Mouse (Mus musculus): ENCODE measurements around the gene Mpv17l2.

Gene Mpv17l2

DNA sequence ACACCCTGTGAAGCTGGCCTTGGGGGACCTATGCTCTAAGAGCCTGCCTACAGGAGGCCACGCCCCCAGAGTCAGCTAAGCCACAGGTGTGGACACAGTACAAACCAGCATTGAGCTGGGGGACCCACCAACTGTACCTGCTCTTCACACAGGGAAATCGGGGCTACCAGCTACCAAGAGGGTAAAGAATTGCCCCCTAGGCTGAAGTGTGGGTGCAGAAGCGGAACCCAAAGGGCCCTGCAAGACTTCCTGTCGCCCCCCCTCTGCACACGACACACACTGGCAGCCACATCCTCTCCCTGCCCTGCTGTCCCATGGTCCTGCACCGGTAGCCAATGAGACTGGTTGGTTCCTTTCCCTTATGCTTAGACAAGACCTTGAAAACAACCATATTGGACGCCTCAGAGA, 30.6 kb upstream of the Mpv17l2 start:
- DNase-seq (ENCODE audit: low spot score in 2 of 2) = no peak

DNA sequence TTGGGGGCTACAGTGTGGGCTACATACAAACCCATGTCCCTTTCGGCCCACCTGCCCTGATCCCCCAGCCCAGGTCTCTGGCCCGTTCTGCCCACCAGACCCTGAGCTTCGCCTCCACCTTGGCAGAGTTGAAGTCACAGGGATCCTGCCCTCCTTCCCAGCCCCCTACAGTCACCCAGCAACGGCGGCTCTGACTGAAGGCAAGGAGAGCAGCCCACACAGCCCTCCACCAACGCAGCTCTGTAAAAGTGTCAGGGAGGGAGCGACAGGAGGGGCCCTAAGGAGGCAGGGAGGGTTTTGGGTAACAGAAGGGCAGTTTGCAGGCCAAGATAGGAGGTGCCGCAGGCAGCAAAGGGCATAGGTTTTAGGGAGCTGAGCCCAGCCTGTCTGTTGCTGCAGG, 30.1 kb upstream of the Mpv17l2 start:
- peak in 1 of 2 experiments; percentile 49 for DNase-seq (ENCODE audit: low spot score in 2 of 2)

DNA sequence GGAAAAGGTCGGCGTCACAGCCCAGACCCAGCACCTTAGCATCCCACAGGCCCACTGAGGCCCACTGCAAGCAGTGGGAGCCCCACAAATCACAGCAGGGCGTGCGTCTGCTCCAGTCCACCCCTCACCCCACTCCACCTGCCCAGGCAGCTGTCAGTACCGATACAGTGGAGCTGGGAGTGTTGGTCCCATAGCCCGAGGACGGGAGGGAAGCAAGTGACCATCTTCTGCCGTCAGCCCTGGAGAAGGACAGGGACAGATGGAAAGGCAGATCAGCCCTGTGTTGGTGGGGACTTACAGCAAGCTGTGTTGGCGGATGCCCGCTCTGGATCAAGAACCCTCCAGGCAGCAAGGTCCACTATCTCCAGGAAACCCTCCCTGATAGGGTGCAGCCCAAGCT, 28.3 kb upstream of the Mpv17l2 start:
- no peak for DNase-seq (ENCODE audit: low spot score in 2 of 2)

DNA sequence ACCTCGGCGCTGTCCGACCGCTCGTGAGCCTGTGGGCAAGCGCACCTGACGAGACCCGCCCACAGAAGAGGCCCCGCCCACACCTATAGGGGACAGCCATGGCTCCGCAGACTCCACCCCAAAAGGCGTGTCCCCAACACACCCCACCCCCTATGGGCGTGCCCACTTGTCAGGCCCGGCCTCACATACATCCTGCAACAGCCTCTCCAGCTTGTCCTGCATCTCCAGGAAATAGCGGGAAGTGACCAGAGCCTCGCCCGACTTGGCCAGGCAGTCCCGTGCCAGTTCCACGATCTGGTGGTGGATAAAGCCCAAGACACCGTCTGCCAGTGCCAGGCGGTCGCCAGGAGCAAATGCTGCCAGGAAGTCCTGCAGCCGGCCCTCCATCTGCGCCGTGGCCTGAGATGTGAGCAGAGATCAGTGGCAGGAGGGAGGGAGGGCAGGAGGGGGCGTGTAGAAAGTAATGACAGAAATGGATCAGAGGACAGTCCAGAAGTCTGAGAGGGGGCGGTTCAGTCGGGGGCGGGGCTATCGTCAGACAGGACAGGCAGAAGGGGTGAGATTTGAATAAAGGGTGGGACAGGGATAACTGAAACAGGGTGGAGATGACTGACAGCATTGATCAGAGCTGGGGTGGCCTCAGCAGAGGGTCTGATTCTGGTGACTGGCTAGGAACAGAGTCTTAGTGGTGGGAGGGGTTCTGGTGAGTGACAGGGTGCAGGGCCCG, 27.4 kb upstream of the Mpv17l2 start:
- DNase-seq (ENCODE audit: low spot score in 2 of 2) = peak in 1 of 2 experiments; percentile 48

DNA sequence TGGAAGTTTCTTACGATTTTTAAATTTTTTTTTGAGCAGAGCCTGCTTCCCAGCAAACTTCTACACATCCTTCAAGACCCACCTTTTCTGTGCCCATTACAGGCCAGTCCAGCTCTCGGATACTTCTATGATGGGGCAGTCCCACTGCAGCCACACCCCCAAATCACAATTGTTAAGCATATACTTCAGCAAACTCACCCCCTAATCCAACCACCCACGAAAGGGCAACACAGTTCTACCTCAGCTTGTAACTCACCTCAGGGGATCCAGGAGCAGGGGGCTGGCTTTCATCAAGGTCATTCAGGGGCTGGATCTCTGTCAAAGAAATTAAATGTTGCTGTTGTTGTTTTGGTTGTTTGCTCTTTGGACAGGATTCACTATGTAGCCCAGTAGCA, 26.3 kb upstream of the Mpv17l2 start:
- DNase-seq (ENCODE audit: low spot score in 2 of 2) = no peak

DNA sequence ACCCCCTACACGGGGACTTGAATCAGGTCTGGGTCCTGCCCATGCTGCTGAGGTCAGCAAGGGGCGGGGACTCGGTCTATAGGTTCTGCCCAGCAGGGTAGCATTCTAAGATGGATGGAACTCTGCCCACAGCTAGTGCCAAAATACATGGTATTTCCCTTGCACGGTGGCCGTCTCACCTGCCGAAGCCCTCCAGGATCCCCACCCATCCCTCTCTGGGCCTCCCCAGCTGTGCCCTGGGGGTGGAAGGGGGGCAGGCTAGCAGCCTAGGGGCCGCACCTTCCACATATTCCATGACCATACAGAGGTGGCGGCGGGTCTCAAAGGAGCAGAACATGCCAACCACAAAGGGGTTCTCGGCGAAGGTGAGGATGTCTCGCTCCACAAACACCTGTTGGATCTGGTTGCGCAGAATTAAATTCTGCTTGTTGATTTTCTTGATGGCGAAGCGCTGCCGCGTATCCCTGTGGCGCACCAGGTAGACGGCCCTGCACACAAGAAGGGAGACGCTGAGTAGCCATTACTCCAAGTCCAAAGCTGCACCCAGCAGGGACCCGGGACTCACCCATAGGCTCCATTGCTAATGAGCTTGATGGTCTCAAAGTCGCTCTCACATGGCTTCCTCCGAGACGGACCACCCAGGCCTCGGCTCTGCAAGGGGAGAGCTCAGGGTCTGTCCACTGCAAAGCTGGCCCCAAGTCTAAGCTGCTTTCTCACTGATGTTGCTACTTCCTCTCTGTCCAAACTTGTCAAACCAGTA, 25.7 kb upstream of the Mpv17l2 start:
- no peak for DNase-seq (ENCODE audit: low spot score in 2 of 2)

DNA sequence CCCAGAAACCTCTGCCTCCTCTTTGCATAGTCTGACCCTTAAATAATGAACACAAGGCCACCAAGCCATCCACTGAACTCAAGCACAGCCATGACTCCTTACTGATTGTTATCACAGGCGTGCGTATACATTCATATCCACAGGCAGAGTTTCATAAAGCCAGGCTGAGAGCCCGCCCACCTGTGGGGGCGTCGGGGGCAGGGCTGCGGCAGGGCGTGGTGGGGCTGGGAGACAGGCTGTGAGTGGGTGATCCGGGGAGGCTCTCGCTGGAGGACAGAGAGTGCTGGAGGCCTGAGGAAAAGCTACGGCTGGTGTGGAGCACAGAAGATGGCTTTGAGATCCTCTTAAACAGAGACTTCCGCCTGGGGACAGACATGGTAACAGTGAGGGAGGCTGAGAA, 19.3 kb upstream of the Mpv17l2 start:
- no peak for DNase-seq (ENCODE audit: low spot score in 2 of 2)

DNA sequence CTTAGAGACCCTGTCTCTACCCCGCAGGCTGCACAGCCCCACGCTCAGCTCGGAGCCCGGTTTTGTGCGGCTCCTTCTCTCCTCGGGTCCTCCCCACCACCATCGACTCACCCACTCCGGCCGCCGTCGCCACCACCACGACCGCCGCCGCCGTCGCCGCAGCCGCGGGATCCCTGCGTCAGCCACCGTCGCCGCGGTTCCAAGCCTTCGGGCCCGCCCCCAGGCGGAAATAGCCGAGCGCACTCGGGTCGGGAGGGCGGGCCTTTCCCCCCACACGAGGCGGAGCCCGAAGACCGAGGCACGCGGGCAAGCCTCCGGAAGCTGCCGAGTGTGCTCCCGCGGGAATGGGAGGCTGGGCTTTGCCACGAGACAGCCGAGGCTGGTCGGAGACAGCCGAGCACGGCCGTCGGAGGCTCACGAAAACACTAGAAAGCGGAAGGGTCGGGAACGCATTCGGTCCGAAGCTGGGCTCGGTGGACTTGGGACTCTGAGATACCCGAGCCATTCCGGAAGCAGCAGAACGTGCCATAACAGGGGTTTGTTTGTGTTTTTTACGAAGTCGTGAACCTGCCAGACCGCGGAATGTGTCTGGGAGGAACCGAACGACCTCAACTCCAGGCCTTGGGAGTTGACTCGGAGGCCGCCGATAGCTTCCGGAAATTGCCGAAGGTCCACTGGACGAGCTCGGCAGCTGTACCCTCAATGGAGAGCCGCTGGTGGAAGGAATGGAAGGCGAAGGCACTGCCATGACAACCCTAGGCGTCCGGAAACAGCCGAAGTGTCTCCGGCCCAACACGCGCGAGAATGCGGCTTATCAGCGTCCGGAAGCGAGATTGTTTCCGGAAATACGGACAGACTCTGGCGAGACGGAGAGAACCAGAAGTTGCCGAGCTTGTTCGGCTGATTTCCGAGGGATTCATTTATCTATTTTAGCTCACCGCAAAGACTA, 16.0 kb upstream of the Mpv17l2 start, which contains the start of gene Pik3r2:
Pik3r2 (minus strand) TSS at position 218 of the 949 bp plus-strand sequence.
- DNase-seq (ENCODE audit: low spot score in 2 of 2) = peak; percentile 97 to 99

DNA sequence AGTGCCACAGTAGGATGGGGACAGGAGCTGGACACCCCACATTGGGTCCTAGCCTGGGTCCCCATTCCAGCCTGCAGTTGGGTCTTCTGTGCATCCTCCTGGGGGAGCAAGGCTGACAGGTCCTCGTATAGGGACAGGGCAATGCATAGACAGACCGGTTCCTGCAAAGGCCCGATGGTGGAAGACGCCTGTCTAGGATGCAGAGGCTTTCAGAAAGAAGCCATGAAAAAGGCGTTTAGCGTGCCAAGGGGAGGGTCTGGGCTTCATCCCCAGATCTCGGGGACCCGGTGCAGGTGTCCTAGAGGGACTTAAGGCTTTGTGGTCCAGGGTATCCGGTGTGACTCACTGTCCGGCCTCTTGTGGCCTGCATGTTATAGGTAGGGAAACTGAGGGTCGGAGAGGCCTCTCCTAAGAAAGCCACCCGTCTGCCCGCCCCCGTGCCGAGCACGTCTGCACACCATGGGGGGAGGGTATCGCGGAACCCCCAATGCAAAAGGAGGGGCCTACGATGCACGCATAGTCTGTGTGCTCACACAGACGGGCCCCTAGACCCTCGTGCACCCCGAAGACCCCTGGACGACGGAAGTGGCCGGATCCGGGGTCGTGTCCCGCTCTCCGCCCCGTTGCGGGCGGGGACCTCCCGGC, 15.2 kb upstream of the Mpv17l2 start:
- DNase-seq (ENCODE audit: low spot score in 2 of 2) = peak in 1 of 2 experiments; percentile 65

DNA sequence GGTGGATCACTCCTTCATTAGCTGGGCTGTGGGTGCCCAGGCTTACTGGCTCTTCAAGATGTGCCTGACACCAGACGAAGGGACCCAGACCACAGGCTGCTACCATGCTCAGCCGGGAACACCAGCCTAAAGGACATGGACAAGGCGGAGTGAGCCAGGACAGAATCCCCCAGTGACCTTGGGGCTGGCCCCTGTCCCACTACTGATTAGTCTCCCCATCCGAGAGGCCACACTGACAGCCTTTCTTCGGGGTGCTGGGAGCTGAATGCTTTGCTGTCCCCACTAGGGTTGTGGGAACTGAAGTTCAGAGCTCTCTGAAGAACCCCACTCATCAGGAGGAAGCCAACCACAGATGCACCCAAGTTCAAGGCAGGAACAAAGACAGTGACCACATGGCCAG, 14.5 kb upstream of the Mpv17l2 start:
- DNase-seq (ENCODE audit: low spot score in 2 of 2) = no peak

DNA sequence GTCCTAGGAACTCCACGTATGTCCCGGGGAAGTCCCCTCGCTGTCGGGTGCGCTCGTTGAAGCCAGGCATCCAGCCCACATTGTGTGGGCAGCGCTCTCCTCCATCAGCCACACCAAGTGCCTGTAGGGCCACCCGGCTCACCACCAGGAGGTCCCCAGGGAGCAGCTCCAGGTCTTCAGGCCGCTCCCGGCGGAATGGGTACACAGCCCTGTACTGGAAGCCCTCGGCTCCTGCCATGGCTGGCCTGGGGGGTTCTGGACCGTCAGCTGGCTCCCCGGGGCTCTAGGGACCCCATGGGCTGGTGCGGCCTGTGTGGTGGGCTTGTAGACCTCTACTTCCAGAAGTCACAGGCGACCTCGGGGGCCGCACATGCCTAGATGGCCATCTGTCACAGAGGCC, 14.0 kb upstream of the Mpv17l2 start:
- no peak for DNase-seq (ENCODE audit: low spot score in 2 of 2)

DNA sequence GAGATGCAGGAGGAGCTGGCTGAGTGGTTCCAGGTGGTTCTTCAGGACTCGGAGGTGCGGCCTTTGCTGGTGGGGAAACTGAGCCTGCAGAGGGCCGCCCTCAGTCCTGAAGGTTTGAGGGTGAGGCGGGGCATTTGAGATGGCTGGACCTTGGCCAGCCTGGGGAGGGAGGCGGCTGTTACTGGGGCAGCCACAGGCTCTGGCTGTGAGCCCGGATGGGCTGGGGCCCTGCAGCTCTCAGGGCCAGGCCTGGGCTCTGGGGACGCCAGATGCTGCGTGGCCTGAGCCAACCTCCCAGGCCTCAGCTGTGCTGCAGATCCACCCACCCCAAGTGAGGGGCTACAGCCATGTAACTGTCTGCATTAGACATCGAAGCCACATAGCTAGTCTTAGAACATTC, 13.1 kb upstream of the Mpv17l2 start:
- DNase-seq (ENCODE audit: low spot score in 2 of 2) = peak; percentile 70 to 73

DNA sequence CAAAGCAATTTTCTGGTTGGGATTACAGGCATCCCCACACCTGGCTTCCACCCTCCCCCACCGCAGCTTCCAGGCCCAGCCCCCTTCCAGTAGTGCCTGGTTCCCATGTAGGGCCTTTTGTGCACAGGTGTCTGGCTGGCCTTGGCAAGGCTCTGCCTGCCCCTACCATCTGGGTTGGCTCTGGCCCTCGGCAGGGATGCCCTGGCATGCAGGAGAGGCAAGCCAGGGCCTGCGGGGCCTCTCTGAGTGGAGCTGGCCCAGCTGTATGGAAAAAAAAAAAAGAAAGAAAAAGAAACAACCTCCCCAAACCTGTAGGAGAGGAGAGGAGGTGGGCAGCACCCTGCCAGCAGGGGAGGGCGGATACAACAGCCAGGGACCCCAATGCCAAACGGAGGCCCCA, 12.7 kb upstream of the Mpv17l2 start:
- DNase-seq (ENCODE audit: low spot score in 2 of 2) = no peak

DNA sequence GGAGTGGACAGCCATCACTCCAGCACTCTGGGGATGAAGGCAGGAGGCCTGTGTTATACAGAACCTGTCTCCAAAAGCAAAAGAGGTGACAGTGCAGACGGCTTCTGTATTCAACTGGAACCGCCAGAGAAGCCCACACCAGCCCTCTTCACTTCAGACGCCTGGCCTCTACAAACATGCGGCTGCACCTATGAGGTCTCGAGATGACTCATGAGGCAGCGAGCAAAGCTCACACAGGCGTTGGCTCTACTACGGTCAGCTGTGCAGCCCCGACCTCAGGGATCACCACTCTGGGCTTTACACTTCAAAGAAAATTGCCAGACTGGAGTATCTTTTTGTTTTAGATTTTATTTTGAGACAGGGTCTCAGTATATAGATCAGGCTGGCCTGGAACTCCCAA, 12.1 kb upstream of the Mpv17l2 start:
- DNase-seq (ENCODE audit: low spot score in 2 of 2) = no peak

DNA sequence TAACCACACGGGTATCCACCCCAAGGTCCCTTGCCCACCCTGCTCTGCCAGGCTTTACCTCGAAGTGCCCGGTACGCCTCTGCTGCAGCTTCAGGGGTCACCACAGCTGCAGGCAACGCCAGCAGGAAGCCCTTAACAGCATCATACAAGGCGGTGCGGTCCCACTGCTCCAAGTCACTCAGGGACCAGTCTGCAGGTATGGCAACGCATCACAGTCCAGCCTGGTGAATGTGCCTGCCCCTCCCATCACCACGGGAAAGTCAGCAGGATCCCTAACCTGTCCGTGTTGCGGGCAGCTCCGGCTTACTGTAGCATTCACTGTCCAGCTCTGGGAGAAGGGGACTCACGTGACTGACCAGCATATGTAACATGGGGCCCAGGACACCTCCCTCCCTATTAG, 11.3 kb upstream of the Mpv17l2 start:
- no peak for DNase-seq (ENCODE audit: low spot score in 2 of 2)

DNA sequence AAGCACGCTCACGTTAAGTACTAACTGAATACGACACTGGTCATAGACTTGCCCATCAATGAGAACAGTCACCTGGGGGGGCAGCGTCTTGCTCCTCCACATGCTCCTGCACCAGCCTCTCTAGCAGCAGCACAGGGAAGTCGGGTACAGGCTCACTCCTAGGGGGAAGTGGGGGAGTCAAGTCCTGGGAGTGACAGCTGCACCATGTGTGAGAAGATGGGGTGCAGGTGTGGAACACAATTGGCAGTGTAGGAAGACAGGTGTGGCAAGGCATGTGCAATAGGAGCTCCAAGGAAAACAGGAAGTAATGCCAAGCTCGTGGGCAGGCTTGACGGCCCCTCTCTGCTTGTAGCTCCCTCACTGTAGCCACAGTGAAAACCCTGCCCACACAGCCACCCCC, 10.5 kb upstream of the Mpv17l2 start:
- DNase-seq (ENCODE audit: low spot score in 2 of 2) = no peak

DNA sequence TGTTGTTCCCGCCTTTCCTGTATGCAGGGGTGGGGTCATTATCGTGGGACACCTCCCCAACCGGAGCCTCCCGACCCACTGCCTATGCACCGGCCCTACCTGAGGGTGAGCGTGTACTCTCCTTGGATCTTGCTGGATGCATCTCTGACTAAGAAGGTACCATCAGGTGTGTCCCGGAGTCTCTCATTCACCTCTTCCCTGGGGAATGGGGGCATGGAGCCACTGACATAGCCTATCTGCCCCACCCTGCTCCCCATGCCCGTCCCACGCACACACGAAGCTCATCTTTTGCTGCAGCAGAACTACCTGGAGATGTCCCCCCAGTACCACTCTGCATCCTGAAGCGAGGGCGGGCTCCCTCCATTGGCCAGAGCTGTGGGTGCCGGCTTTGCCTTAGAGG, 10.0 kb upstream of the Mpv17l2 start:
- DNase-seq (ENCODE audit: low spot score in 2 of 2) = no peak

DNA sequence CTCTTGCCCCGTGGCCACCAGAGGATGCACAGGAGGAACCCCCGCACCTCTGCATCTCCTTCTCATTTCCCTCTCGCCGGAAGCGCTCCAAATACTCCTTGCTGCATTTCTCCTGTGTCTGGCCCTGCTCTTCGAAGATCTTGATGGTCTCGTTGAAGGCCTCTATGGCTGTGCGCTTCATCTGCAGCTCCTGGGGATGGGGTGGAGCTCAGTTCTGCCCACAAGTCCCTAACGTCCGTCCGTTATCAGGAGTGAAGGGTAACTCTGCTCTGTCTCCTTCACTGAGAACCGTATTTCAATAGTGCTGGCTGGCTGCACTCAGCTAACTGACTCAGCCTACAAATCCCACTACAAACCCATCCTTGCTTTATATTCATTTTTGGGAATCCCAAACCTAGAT, 9.1 kb upstream of the Mpv17l2 start:
- DNase-seq (ENCODE audit: low spot score in 2 of 2) = no peak

DNA sequence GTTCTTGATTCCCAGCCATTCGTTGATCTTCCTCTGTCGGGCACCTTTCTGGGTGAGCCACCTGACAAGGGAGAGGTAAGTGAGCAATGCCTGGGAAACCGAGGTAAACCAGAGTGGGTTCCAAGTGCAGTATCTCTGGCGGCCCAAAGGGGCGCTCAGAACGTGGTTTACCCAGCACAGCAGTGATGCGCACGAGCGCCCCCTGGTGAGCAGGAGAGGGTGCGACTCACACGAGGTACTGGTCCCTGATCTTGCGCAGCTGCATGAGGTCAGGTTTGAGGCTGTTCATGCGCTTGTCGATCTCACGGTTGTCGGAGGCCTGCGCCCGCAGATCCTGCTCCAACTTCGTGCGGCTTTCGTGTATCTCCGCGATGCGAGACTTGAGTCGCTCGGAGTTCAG, 8.6 kb upstream of the Mpv17l2 start:
- peak; percentile 89 to 94 for DNase-seq (ENCODE audit: low spot score in 2 of 2)

DNA sequence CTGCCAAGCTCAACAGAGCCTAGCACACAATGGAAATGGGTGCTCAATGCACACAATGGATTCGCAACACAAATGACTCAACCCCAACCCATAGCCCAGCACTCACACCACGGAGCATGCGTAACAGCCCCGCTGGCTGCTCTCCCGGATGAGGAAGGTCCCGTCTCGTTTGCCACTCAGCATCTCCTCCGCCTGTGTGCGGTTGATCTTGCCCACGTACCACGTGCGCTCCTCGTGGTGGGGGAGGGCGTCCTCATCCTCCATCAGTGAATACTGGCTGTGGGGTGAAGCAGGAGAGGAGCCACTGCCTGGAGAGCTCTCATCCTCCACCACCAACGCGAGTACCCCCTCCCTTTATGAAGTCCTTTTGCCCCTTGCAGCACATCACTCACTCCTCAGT, 8.2 kb upstream of the Mpv17l2 start:
- DNase-seq (ENCODE audit: low spot score in 2 of 2) = no peak

DNA sequence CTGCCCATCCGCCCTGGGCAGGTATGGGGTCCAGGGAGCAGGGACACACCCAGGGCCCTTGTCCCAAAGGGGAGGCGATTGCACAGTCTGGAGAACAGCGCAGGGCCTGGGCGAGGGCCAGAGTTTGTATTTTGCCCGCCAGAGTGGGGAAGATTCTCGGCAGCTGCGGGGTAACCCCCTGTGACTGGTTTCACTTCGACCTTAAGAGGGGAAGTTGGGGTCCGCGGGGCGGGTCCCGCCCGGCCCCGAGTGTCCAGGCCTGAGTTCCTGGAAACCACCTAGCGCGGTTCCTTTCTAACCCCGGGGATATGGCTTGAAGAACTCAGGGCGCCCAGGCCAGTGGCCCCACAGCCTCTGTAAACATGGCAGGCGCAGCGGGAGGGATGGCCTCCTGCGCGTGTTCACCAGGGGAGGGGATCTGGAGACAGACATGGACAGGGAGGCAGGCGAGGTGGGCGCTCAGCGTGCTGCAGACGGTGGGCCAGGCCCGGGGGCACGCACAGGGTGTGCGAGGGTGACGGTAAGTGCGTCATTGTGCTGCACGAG, 7.6 kb upstream of the Mpv17l2 start:
- no peak for DNase-seq (ENCODE audit: low spot score in 2 of 2)

Measured in frontal cortex, postnatal 10 days (tissue).